Mouse (Mus musculus) adrenal gland, postnatal 4 days (tissue): ENCODE measurements around the gene Slc43a2. TPM values are rescaled to one million over a fixed set of nuclear protein-coding genes. Genes with fewer than 3 reads are reported as not detected.
A peak's percentile ranks its signal among the peaks of the same experiment; 100 is the strongest.

Experiments
- DNase-seq, 2 experiments: peaks; one replicate each; pipeline ENCODE4 v3.0.0; 2021 to 2022; ENCODE audit warnings: low spot score in 2 of 2, mixed read lengths in 2 of 2
- long read RNA-seq, 2 experiments: library from polyadenylated mRNA; stranded (forward); transcript quantifications; one replicate each; pipeline ENCODE4 v2.0.0; 2021
- total RNA-seq, 2 experiments: library from RNA; stranded (reverse); gene quantifications; 2 replicates each; pipeline ENCODE4 v1.2.3; 2021

Slc43a2 gene
- 10 to 100 TPM; 24.2 to 33.0 TPM for total RNA-seq
- long read RNA-seq, experiment 1, partial matches to known transcripts = 3 of 10 reads
- long read RNA-seq, experiment 1, other reads (novel, unspliced or antisense) = 6 of 10 reads
- long read RNA-seq, experiment 2, full-length matches to known transcripts = 2 of 17 reads
- long read RNA-seq, experiment 2, partial matches to known transcripts = 0 of 17 reads
- long read RNA-seq, experiment 2, other reads (novel, unspliced or antisense) = 15 of 17 reads

DNA sequence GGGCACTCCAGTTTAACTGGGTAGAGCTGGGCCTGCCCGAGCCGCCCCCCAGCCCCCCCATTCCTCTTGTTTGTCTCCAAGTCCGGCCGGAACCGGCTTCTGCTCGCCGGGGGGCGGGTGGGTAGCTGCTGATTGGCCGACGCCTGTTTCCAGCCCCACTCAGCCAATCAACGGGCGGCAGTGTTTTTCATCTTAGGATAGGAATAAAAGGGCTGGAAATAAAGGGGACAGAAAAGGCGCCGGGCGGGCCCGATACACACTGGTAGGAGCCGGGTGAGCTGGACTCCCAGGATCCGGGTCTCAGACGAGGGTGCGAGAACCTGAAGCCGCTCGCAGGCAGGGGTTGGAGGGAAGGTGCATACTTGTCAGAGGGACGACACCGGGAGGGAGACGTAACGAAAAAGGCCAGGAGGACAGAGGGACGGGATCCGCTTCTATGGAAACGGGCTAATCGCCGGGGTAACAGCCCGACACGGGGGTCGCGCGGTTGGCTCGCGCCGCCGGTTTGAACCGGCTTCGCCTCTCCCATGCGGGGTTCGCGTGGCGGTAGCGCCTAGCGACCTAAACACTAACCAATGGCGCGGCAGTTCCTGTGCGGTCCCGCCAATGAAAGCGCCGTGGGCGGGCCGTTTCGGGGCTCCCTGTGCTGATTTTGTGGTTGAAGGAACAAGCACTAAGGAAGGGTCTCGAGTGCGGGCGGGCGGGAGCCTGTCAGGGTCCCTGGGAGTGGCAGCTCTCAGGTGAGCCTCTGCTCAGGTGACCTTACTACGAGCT lies at the start of gene Slc43a2:
TSS of gene Slc43a2 (plus strand) at position 226 of the 774 bp plus-strand sequence.
- peak; percentile 79 to 90 for DNase-seq

DNA sequence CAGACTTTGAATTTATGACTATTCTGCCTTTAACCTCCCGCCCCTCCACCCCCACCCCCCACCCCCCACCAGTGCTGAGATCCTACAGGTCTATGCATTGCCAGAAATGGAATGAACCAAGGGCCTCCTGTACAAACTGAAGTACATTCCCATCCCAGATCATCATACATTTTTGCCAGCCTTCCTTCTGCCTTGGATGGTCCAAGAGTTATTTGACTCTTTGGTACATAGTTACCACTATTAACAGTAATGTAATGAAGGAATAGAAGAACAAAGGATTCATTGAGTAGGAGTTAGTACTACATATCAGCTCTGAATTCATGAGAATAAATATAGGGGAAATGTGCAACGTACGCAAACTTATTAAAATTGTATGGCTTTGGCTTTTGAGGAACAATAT lies 45.3 kb upstream of the Slc43a2 start:
- DNase-seq = no peak

DNA sequence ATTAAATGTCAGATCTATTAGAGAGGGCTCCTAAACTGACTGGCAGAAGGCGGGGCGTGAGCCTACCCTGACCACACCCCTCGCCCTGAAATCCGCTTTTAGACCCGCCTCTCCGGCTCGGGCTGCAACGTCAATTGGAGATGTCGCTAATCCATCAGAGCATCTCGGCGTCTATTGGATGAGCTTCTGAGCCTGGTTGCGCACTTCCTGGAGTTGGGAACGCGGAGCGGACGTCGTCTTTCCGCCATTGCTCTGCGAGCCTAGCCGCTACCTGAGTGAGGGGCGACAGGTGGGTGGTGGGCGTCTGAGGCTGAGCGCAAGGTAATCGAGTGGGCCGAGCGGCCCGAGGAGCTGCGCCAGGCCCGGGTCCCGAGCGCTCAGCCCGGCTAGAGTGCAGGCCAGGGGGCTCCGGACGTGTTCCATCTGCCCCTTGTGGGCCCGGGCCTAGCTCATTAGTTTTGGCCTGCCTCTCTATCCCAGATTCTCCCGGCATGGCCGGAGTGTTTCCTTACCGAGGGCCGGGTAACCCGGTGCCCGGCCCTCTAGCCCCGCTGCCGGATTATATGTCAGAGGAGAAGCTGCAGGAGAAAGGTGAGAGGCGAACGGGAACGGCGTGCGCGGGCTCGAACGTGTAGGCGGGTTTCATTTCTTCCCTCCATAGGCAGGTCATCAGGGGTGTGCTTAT lies 44.8 kb upstream of the Slc43a2 start, which contains the start of gene Prpf8:
TSS of gene Prpf8 (plus strand) at position 216 of the 685 bp plus-strand sequence.
- DNase-seq = peak; percentile 87 to 90

DNA sequence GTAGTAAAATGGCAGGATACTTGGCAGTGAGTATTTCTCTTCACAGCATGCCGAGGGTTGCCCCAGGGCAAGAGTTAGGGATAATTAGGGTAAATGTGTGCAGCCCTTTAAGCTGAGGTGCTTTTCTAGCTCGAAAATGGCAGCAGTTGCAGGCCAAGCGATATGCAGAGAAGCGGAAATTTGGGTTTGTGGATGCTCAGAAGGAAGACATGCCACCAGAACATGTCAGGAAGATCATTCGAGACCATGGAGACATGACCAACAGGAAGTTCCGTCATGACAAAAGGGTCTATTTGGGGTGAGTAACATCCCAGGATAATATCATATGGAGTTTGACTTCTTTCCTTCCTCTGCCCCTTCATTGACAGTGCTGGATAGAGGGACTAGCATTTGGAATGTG lies 44.0 kb upstream of the Slc43a2 start:
- no peak for DNase-seq

- DNase-seq = no peak
Measured at GRCm38 (mm10) chr11:75494296-75495049, 37.0 kb upstream of the Slc43a2 start.

DNA sequence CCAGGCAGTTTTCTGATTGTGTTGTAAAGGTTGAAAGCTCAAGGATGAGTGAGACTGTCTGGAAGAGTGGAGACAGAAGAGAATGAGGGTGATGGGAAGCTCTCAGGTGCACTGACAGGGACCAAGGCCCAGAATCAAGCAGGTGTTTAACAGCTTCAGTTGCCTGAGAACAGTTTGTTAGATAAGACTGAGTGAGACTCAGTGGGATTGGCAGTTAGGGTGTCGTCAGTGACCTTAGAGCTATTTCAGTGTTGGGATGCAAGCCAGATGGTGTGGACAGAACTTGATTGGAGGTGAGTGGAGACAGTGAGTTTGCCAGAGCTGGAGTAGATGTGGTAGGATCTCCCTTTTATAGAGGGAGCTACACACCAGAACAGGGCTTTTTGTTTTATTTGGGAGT lies 33.4 kb upstream of the Slc43a2 start:
- DNase-seq = no peak

DNA sequence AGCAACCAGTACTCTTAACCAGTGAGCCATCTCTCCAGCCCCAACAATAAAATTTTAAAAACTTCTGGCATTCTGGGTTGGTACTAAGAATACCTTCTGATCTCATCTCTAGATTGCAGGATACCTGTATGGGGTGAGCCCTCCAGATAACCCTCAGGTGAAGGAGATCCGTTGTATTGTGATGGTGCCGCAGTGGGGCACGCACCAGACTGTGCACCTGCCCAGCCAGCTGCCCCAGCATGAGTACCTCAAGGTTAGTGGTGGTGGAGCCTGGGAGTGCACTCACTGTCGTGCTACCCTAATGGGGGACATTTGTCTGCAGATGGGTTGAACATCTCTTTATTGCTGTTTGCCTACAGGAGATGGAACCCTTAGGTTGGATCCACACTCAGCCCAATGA lies 23.3 kb upstream of the Slc43a2 start:
- DNase-seq = no peak

DNA sequence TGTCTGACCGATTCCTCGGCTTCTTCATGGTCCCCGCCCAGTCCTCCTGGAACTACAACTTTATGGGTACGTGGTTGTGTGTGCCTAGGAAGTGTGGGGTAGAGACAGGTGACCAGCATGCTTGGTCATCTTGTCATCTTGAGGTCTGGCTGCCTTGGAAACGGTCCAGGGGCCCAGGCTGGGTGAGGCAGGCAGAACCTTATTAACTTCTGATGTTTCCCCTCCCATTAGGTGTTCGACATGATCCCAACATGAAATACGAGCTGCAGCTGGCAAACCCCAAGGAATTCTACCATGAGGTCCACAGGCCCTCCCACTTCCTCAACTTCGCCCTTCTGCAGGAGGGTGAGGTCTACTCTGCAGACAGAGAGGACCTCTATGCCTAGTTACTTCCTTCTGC lies 22.6 kb upstream of the Slc43a2 start:
- DNase-seq = no peak

GRCm38 (mm10) chr11:75509741-75510626 lies 21.5 kb upstream of the Slc43a2 start, which contains the start of gene Rilp:
Gene Rilp (plus strand): TSS chr11:75510094.
- DNase-seq = peak; percentile 41 to 57

- peak; percentile 88 to 93 for DNase-seq
Measured at GRCm38 (mm10) chr11:75510627-75510993, 20.9 kb upstream of the Slc43a2 start.

DNA sequence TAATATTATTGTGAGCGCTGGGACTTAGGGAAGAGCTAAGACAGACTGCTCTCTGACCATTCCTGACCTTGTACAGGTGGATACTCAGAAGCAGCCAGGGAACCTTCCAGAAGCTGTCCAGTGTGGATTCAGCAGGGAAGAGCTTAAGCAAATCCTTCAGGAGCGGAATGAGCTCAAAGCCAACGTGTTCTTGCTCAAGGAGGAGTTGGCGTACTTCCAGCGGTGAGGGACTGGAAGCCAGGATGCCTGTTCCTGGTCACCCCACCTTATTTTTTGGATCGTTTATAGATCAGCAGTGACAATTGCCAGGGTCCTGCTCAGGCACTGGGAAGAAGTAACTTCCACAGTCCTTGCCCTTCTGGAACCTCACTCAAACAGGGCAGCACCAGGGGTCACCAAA lies 20.3 kb upstream of the Slc43a2 start:
- no peak for DNase-seq

DNA sequence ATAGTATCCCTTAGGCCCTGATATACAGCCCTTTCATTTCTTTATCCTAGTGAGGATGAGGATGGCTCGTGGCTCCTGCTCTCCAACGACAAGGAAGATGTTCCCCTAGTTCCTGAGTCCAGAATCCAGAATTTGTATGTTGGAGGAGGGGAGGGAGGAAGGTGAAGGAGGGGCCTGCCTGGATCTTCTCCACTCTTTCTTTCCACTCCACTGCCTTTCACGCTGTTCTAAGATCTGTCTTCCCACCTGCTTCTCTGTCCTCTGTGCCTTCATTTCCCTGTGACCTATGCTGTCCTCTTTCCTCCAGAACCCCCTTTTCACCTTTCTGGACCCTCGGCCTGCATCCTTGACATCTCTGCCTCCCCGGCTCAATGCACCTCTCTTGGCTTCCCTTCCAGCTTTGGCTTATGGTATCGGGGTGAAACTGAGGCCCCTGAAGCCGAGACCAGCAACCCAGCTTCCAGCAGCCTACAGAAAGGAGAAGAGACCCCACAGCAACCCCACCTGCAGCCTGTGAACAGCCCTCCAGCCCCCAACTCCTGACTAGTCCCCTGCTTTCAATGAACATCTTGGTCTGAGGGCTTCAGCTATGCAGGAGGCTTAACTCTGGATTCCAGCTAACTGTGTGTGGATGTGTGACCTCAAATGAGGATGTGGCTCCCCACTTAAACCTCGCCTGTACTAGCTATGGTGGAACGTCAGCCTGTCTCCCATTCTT lies 19.0 kb upstream of the Slc43a2 start:
- no peak for DNase-seq

GRCm38 (mm10) chr11:75513336-75513735 lies 18.2 kb upstream of the Slc43a2 start, which contains the start of gene Scarf1:
Gene Scarf1 (plus strand): TSS chr11:75513540.
- no peak for DNase-seq

DNA sequence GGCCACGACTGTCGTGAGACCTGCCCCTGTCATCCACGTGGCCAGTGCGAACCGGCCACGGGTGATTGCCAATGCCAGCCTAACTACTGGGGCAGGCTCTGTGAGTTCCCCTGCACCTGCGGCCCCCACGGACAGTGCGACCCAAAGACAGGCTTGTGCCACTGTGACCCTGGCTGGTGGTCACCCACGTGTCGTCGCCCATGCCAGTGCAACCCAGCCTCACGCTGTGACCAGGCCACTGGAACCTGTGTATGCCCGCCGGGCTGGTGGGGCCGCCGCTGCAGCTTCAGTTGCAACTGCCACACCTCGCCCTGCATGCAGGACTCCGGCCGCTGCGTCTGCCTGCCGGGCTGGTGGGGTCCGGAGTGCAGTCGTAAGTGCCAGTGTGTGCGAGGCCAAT lies 16.3 kb upstream of the Slc43a2 start:
- DNase-seq = no peak

- DNase-seq = no peak
Measured at GRCm38 (mm10) chr11:75519834-75520633, 11.5 kb upstream of the Slc43a2 start.

GRCm38 (mm10) chr11:75521609-75522008 lies 9.9 kb upstream of the Slc43a2 start:
- DNase-seq = no peak

DNA sequence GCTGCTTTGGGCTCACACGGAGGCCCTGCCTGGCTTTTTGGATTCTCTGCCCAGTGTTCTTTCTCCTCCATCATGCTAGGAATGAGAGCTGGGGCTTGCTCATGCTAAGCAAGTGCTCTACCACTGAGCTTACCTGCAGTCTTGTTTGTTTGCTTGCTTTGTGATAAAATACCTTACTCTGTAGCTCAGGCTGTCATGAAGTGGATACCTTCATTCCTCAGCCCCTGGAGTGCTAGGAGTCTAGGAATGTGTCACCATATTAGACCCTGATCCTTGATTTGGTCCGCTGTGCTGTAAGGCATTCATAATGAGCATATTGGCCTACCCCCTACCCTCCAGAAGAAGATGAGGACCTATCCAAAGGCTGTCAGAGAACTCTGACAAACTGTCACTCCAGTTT lies 8.7 kb upstream of the Slc43a2 start:
- no peak for DNase-seq

GRCm38 (mm10) chr11:75525531-75526125 lies 5.9 kb upstream of the Slc43a2 start:
- no peak for DNase-seq
